In genomic region chr15:79223641-79224040, GRCm38 (mm10) we compare ENCODE assay signal across 17 mouse cellular contexts. TPM values are rescaled to one million over a fixed set of nuclear protein-coding genes. Genes with fewer than 3 reads are reported as not detected.
DNase-seq lines count a peak whose midpoint lies in the region; TF ChIP-seq lines count a peak whose summit lies in the region.
"Had no signal": no experiment of that assay in that cellular context is flagged by ENCODE, and none has a peak within 500 bp of the region (broad histone marks: within the 10 kb centered on the region; RNA-seq: fewer than 3 reads in every experiment).

No protein-coding gene starts in this region.

- no peak overlapping the region for H3K4me3 ChIP-seq in layer of hippocampus, adult 2 months
- H3K4me3 ChIP-seq: embryonic facial prominence, embryonic 13.5 days; forebrain, embryonic 15.5 days had no signal

- no peak for TF ChIP-seq CTCF in layer of hippocampus, adult 2 months (conservative IDR thresholded peaks at IDR 0.05)

- H3K27ac ChIP-seq in layer of hippocampus, adult 2 months: peak overlapping the region; percentile 83; the same call in 1 of the 2 replicates
- H3K27ac ChIP-seq: embryonic facial prominence, embryonic 13.5 days; forebrain, embryonic 15.5 days had no signal

- DNase-seq in layer of hippocampus, adult 2 months (ENCODE audit: low spot score in 2 of 2): no peak
- no peak for DNase-seq in layer of hippocampus, adult 8-10 months (ENCODE audit: low spot score in 2 of 2)
- DNase-seq in retina, postnatal 1 day: peak; percentile 63
- no peak for DNase-seq in retina, embryonic 14.5 days (ENCODE audit: low spot score)
- peak; percentile 80 for DNase-seq in embryo, embryonic 9.5 days (ENCODE audit: extremely low spot score)
- no peak for DNase-seq in frontal cortex, adult 2 months (ENCODE audit: extremely low spot score in 1 of 2, low spot score in 1 of 2)
- no peak for DNase-seq in adrenal gland, adult (ENCODE audit: inconsistent age in 2 of 2, low spot score in 1 of 2)
- DNase-seq: adrenal gland, postnatal 10 days; gastrocnemius, postnatal 14 days; heart, postnatal 4 days; kidney, adult 2 months; lung, postnatal 14 days; right cerebral cortex, postnatal 25 days; thymus, postnatal 25 days had no signal

RNA-seq across cellular contexts. Expression of gene Pick1, which starts 5.3 kb away (rescaled TPM):
- 10 to 100 TPM; 46.1 to 49.7 TPM for total RNA-seq in layer of hippocampus, adult 2 months (2021)
- 10 to 100 TPM; 46.2 to 63.5 (median 50.6) TPM for total RNA-seq in layer of hippocampus, adult 8-10 months (2022)
- 87.7 and 98.4 TPM in 2 replicates for polyA plus RNA-seq in frontal cortex, adult 2 months (2012; rRNA removed)

RNA-seq across cellular contexts. Expression of gene Gm49486, which starts 5.5 kb away (rescaled TPM):
- total RNA-seq in layer of hippocampus, adult 2 months (2021): under 1 TPM; 0.31 to 0.49 TPM
- under 1 TPM; 0.20 to 0.77 (median 0.49) TPM for total RNA-seq in layer of hippocampus, adult 8-10 months (2022)
- polyA plus RNA-seq in frontal cortex, adult 2 months (2012; rRNA removed): 1.3 and 1.4 TPM in 2 replicates
- total RNA-seq: liver, adult 2 months had no signal
- polyA plus RNA-seq: liver, adult 2 months had no signal

RNA-seq across cellular contexts. Expression of gene Slc16a8, which starts 30.9 kb away (rescaled TPM):
- not detected for total RNA-seq in layer of hippocampus, adult 2 months (2021)
- under 1 TPM in 1 of 4 experiments, not detected in 3; 0.30 TPM for total RNA-seq in layer of hippocampus, adult 8-10 months (2022)
- 0.06 TPM in 1 of 2 replicates, not detected in the other for polyA plus RNA-seq in frontal cortex, adult 2 months (2012; rRNA removed)
- total RNA-seq: liver, adult 2 months had no signal
- polyA plus RNA-seq: liver, adult 2 months had no signal

RNA-seq across cellular contexts. Expression of gene Sox10, which starts 58.6 kb away (rescaled TPM):
- 10 to 100 TPM; 27.7 to 30.4 TPM for total RNA-seq in layer of hippocampus, adult 2 months (2021)
- 10 to 100 TPM; 34.6 to 40.4 (median 37.8) TPM for total RNA-seq in layer of hippocampus, adult 8-10 months (2022)
- polyA plus RNA-seq in frontal cortex, adult 2 months (2012; rRNA removed): 55.2 and 61.4 TPM in 2 replicates
- total RNA-seq: liver, adult 2 months had no signal
- polyA plus RNA-seq: liver, adult 2 months had no signal

Comparison
In these comparisons a context has a peak if more than half of its experiments do, and no peak if none do; other contexts are left out.
1. DNase-seq: peak in retina, postnatal 1 day (single experiment) and embryo, embryonic 9.5 days (single experiment); none in layer of hippocampus, adult 2 months (0 of 2), layer of hippocampus, adult 8-10 months (0 of 2), retina, embryonic 14.5 days (single experiment), frontal cortex, adult 2 months (0 of 2) and adrenal gland, adult (0 of 2).